Mouse (Mus musculus): Measurements from ENCODE around the gene Zgpat. TPM values are rescaled to one million over a fixed set of nuclear protein-coding genes. Genes with fewer than 3 reads are reported as not detected.
A peak's percentile ranks its signal among the peaks of the same experiment; 100 is the strongest.

Zgpat gene
- polyA plus RNA-seq, 2 experiments = 37.3 to 57.4 TPM

GRCm38 (mm10) chr2:181364487-181364859 is 255 bp upstream of the Zgpat start:
- whole genome bisulfite sequencing = 9% methylated on average over 14 of the region's 14 CpGs

GRCm38 (mm10) chr2:181365655-181366075 is 937 bp downstream of the Zgpat start:
- H3K4me2 ChIP-seq (replicated peaks; ENCODE audit: low read depth, low read length, severe bottlenecking) = peak overlapping the region; percentile 91
- TF ChIP-seq POLR2A (IDR thresholded peaks at IDR 0.05; ENCODE audit: borderline replicate concordance, extremely low read depth, insufficient read depth, insufficient read length) = no peak
- DNase-seq (ENCODE audit: low spot score) = no peak
- H3K4me3 ChIP-seq (replicated peaks; ENCODE audit: low read length) = peak overlapping the region; percentile 85
- peak overlapping the region; percentile 78 for H3K27ac ChIP-seq (replicated peaks; ENCODE audit: low read depth, low read length)
- peaks cover 36% of the 10 kb centered on the region for H3K36me3 ChIP-seq (ENCODE audit: control insufficient read depth, insufficient read depth, low read length)
- ATAC-seq (ENCODE audit: low FRiP score, low read depth) = peak; percentile 45
- WGBS = 0% methylated on average over 20 of the region's 20 CpGs
- no peaks in the 10 kb centered on the region for H3K27me3 ChIP-seq (ENCODE audit: control insufficient read depth, insufficient read depth, low read length)
- H3K9ac ChIP-seq (ENCODE audit: low read depth, low read length, severe bottlenecking) = peak overlapping the region; percentile 88
- H3K4me1 ChIP-seq (ENCODE audit: control insufficient read depth, insufficient read depth, low read length) = peaks cover 18% of the 10 kb centered on the region
- H3K9me3 ChIP-seq (ENCODE audit: control insufficient read depth, low read length) = no peaks in the 10 kb centered on the region

More at GRCm38 (mm10) chr2:181364487-181364859, 255 bp upstream of the Zgpat start:
- DNase-seq (ENCODE audit: low spot score) (no peak), ATAC-seq (ENCODE audit: low FRiP score, low read depth) (no peak)
- Histone ChIP-seq H3K9ac (ENCODE audit: low read depth, low read length, severe bottlenecking) (peak overlapping the region; percentile 88), H3K4me2 (replicated peaks; ENCODE audit: low read depth, low read length, severe bottlenecking) (peak overlapping the region; percentile 91), H3K9me3 (ENCODE audit: control insufficient read depth, low read length) (no peaks in the 10 kb centered on the region), H3K4me3 (replicated peaks; ENCODE audit: low read length) (peak overlapping the region; percentile 85), H3K4me1 (ENCODE audit: control insufficient read depth, insufficient read depth, low read length) (peaks cover 18% of the 10 kb centered on the region), H3K27ac (replicated peaks; ENCODE audit: low read depth, low read length) (peak overlapping the region; percentile 78; the same call in 1 of the 2 replicates), H3K36me3 (ENCODE audit: control insufficient read depth, insufficient read depth, low read length) (peaks cover 42% of the 10 kb centered on the region), H3K27me3 (ENCODE audit: control insufficient read depth, insufficient read depth, low read length) (no peaks in the 10 kb centered on the region)
- no peak for TF ChIP-seq POLR2A (IDR thresholded peaks at IDR 0.05; ENCODE audit: borderline replicate concordance, extremely low read depth, insufficient read depth, insufficient read length)

DNA sequence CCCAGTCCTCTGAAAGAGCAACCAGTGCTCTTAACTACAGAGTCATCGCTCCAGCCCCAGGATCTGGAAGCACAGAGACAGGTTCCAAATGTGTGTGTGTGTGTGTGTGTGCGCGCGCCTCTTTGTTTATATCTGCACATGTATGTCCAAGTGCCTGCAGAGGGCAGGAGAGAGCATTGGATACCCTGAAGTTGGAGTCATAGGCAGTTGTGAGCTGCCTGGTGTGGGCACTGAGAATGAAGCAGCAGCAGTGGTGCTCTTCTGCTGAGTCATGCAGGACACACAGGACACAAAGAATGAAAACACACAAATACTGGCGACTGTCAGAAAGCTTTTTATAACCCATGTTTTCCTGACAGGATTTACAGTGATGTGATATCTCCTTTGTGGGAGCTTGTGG is 5.3 kb downstream of the Zgpat start:
- no peak for TF ChIP-seq POLR2A (IDR thresholded peaks at IDR 0.05; ENCODE audit: borderline replicate concordance, extremely low read depth, insufficient read depth, insufficient read length)
- Histone ChIP-seq H3K36me3 (ENCODE audit: control insufficient read depth, insufficient read depth, low read length) (peaks cover 9% of the 10 kb centered on the region), H3K27me3 (ENCODE audit: control insufficient read depth, insufficient read depth, low read length) (no peaks in the 10 kb centered on the region), H3K9ac (ENCODE audit: low read depth, low read length, severe bottlenecking) (no peak overlapping the region), H3K4me3 (replicated peaks; ENCODE audit: low read length) (no peak overlapping the region), H3K4me2 (replicated peaks; ENCODE audit: low read depth, low read length, severe bottlenecking) (no peak overlapping the region), H3K9me3 (ENCODE audit: control insufficient read depth, low read length) (no peaks in the 10 kb centered on the region), H3K4me1 (ENCODE audit: control insufficient read depth, insufficient read depth, low read length) (peaks cover 10% of the 10 kb centered on the region), H3K27ac (replicated peaks; ENCODE audit: low read depth, low read length) (no peak overlapping the region)
- no peak for DNase-seq (ENCODE audit: low spot score)
- 97% methylated on average over 5 of the region's 5 CpGs for WGBS
- no peak for ATAC-seq (ENCODE audit: low FRiP score, low read depth)

- no peak overlapping the region for H3K4me2 ChIP-seq (replicated peaks; ENCODE audit: low read depth, low read length, severe bottlenecking)
- no peaks in the 10 kb centered on the region for H3K9me3 ChIP-seq (ENCODE audit: control insufficient read depth, low read length)
- DNase-seq (ENCODE audit: low spot score) (no peak), ATAC-seq (ENCODE audit: low FRiP score, low read depth) (no peak)
- no peak for TF ChIP-seq POLR2A (IDR thresholded peaks at IDR 0.05; ENCODE audit: borderline replicate concordance, extremely low read depth, insufficient read depth, insufficient read length)
- peaks cover 27% of the 10 kb centered on the region for H3K36me3 ChIP-seq (ENCODE audit: control insufficient read depth, insufficient read depth, low read length)
- H3K9ac ChIP-seq (ENCODE audit: low read depth, low read length, severe bottlenecking) = no peak overlapping the region
- no peak overlapping the region for H3K4me3 ChIP-seq (replicated peaks; ENCODE audit: low read length)
- no peaks in the 10 kb centered on the region for H3K27me3 ChIP-seq (ENCODE audit: control insufficient read depth, insufficient read depth, low read length)
- 91% methylated on average over 2 of the region's 2 CpGs for WGBS
- H3K4me1 ChIP-seq (ENCODE audit: control insufficient read depth, insufficient read depth, low read length) = no peaks in the 10 kb centered on the region
- H3K27ac ChIP-seq (replicated peaks; ENCODE audit: low read depth, low read length) = no peak overlapping the region
These were observed 11.1 kb downstream of the Zgpat start for GRCm38 (mm10) chr2:181375787-181376186.

DNA sequence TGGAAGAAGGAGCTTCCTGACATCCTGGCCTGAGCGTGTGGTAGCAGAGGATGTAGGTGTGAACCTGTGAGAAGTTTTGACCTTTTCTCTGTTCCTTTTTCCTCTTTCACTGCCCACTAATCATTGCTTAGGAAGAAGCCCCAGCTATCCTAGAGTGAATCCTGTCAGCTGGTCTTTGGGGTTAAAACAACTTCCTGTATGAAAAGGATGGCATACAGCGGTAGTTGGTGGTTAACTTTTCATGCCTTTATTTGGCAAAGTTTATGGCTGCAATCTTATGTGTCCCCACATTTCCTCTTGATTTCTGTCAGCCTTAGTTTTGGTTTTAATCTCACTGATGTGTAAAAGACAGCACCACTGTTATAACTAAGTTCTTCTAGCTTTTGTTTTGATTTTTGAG is 12.5 kb downstream of the Zgpat start:
- WGBS = 90% methylated on average over 2 of the region's 2 CpGs

GRCm38 (mm10) chr2:181378701-181379100 is 14.0 kb downstream of the Zgpat start:
- Histone ChIP-seq H3K27me3 (ENCODE audit: control insufficient read depth, insufficient read depth, low read length) (no peaks in the 10 kb centered on the region), H3K9me3 (ENCODE audit: control insufficient read depth, low read length) (no peaks in the 10 kb centered on the region), H3K36me3 (ENCODE audit: control insufficient read depth, insufficient read depth, low read length) (peaks cover 56% of the 10 kb centered on the region), H3K4me1 (ENCODE audit: control insufficient read depth, insufficient read depth, low read length) (no peaks in the 10 kb centered on the region), H3K9ac (ENCODE audit: low read depth, low read length, severe bottlenecking) (no peak overlapping the region), H3K27ac (replicated peaks; ENCODE audit: low read depth, low read length) (no peak overlapping the region), H3K4me3 (replicated peaks; ENCODE audit: low read length) (no peak overlapping the region), H3K4me2 (replicated peaks; ENCODE audit: low read depth, low read length, severe bottlenecking) (no peak overlapping the region)
- 90% methylated on average over 5 of the region's 5 CpGs for WGBS
- no peak for TF ChIP-seq POLR2A (IDR thresholded peaks at IDR 0.05; ENCODE audit: borderline replicate concordance, extremely low read depth, insufficient read depth, insufficient read length)
- ATAC-seq (ENCODE audit: low FRiP score, low read depth) (no peak), DNase-seq (ENCODE audit: low spot score) (no peak)

More for the DNA sequence above, 12.5 kb downstream of the Zgpat start:
- no peak overlapping the region for H3K4me3 ChIP-seq (replicated peaks; ENCODE audit: low read length)
- ATAC-seq (ENCODE audit: low FRiP score, low read depth) (no peak), DNase-seq (ENCODE audit: low spot score) (no peak)
- no peaks in the 10 kb centered on the region for H3K4me1 ChIP-seq (ENCODE audit: control insufficient read depth, insufficient read depth, low read length)
- no peak overlapping the region for H3K9ac ChIP-seq (ENCODE audit: low read depth, low read length, severe bottlenecking)
- H3K9me3 ChIP-seq (ENCODE audit: control insufficient read depth, low read length) = no peaks in the 10 kb centered on the region
- no peak overlapping the region for H3K27ac ChIP-seq (replicated peaks; ENCODE audit: low read depth, low read length)
- H3K4me2 ChIP-seq (replicated peaks; ENCODE audit: low read depth, low read length, severe bottlenecking) = no peak overlapping the region
- H3K27me3 ChIP-seq (ENCODE audit: control insufficient read depth, insufficient read depth, low read length) = no peaks in the 10 kb centered on the region
- TF ChIP-seq POLR2A (IDR thresholded peaks at IDR 0.05; ENCODE audit: borderline replicate concordance, extremely low read depth, insufficient read depth, insufficient read length) = no peak
- peaks cover 41% of the 10 kb centered on the region for H3K36me3 ChIP-seq (ENCODE audit: control insufficient read depth, insufficient read depth, low read length)

Data from limb, embryonic 14.5 days (tissue).